ENCODE assay signal across 9 mouse cellular contexts in genomic region chr19:10390099-10390680, GRCm38 (mm10). TPM values are rescaled to one million over a fixed set of nuclear protein-coding genes. Genes with fewer than 3 reads are reported as not detected.
A peak's percentile ranks its signal among the peaks of the same experiment; 100 is the strongest.
DNase-seq lines count a peak whose midpoint lies in the region; ATAC-seq lines count a peak whose summit lies in the region.
"Had no signal": no experiment of that assay in that cellular context is flagged by ENCODE, and none has a peak within 500 bp of the region (broad histone marks: within the 10 kb centered on the region; RNA-seq: fewer than 3 reads in every experiment).

No protein-coding gene starts in this region.

- H3K4me3 ChIP-seq in heart, embryonic 15.5 days: peak overlapping the region; percentile 65
- H3K4me3 ChIP-seq in forebrain, embryonic 14.5 days (ENCODE audit: low read depth, low read length): peak overlapping the region; percentile 65
- no peak overlapping the region for H3K4me3 ChIP-seq in liver, embryonic 15.5 days (replicated peaks)

- DNase-seq in heart, adult 9 months (ENCODE audit: low spot score in 2 of 2): no peak
- peak; percentile 62 to 66 for DNase-seq in cerebellum, adult 18-20 months
- DNase-seq in forebrain, embryonic 14.5 days (ENCODE audit: low spot score): no peak
- DNase-seq in thymus, postnatal 4 days: no peak
- no peak for DNase-seq in spleen, postnatal 10 days (ENCODE audit: low spot score in 2 of 2)
- DNase-seq: kidney, postnatal 14 days had no signal

- H3K27ac ChIP-seq in heart, embryonic 15.5 days: no peak overlapping the region
- H3K27ac ChIP-seq in forebrain, embryonic 14.5 days (ENCODE audit: low read depth, low read length): no peak overlapping the region
- H3K27ac ChIP-seq in liver, embryonic 15.5 days (replicated peaks): no peak overlapping the region

- H3K4me1 ChIP-seq in heart, embryonic 15.5 days (replicated peaks): peaks cover 23% of the 10 kb centered on the region
- peaks cover 18% of the 10 kb centered on the region for H3K4me1 ChIP-seq in forebrain, embryonic 14.5 days (ENCODE audit: control insufficient read depth, insufficient read depth, low read length)
- peaks cover 16% of the 10 kb centered on the region for H3K4me1 ChIP-seq in liver, embryonic 15.5 days (replicated peaks)

- 17% methylated on average over 12 of the region's 12 CpGs for WGBS in heart, embryonic 15.5 days
- WGBS in forebrain, embryonic 14.5 days: 14% methylated on average over 12 of the region's 12 CpGs
- 20% methylated on average over 12 of the region's 12 CpGs for WGBS in liver, embryonic 15.5 days (ENCODE audit: insufficient replicate concordance)

- H3K9me3 ChIP-seq in heart, embryonic 15.5 days (replicated peaks): no peaks in the 10 kb centered on the region
- no peaks in the 10 kb centered on the region for H3K9me3 ChIP-seq in forebrain, embryonic 14.5 days (replicated peaks; ENCODE audit: control insufficient read depth, low read length)
- H3K9me3 ChIP-seq in liver, embryonic 15.5 days (replicated peaks): no peaks in the 10 kb centered on the region

- H3K4me2 ChIP-seq in heart, embryonic 15.5 days: peak overlapping the region; percentile 96
- H3K4me2 ChIP-seq in forebrain, embryonic 14.5 days (ENCODE audit: low read length): peak overlapping the region; percentile 74
- peak overlapping the region; percentile 68; the same call in 1 of the 2 replicates for H3K4me2 ChIP-seq in liver, embryonic 15.5 days

- no peak overlapping the region for H3K9ac ChIP-seq in heart, embryonic 15.5 days
- peak overlapping the region; percentile 81 for H3K9ac ChIP-seq in forebrain, embryonic 14.5 days (ENCODE audit: low read length)
- no peak overlapping the region for H3K9ac ChIP-seq in liver, embryonic 15.5 days

- H3K36me3 ChIP-seq in heart, embryonic 15.5 days: no peaks in the 10 kb centered on the region
- H3K36me3 ChIP-seq in forebrain, embryonic 14.5 days (ENCODE audit: control insufficient read depth, insufficient read depth, low read length): no peaks in the 10 kb centered on the region
- H3K36me3 ChIP-seq in liver, embryonic 15.5 days (replicated peaks): no peaks in the 10 kb centered on the region

- peaks cover 59% of the 10 kb centered on the region for H3K27me3 ChIP-seq in heart, embryonic 15.5 days
- H3K27me3 ChIP-seq in forebrain, embryonic 14.5 days (replicated peaks; ENCODE audit: control insufficient read depth, insufficient read depth, low read length): no peaks in the 10 kb centered on the region; the same call in 1 of the 2 replicates
- peaks cover 73% of the 10 kb centered on the region for H3K27me3 ChIP-seq in liver, embryonic 15.5 days

- no peak for ATAC-seq in heart, embryonic 15.5 days (replicated peaks; ENCODE audit: insufficient number of reproducible peaks, insufficient read depth, low FRiP score, low read depth)
- no peak for ATAC-seq in forebrain, embryonic 14.5 days
- ATAC-seq in liver, embryonic 15.5 days (ENCODE audit: insufficient read depth): no peak
- ATAC-seq in frontal cortex, adult (ENCODE audit: low TSS enrichment): no peak

RNA-seq across cellular contexts. Expression of gene Syt7, which starts 1.3 kb away (rescaled TPM):
- polyA plus RNA-seq in heart, embryonic 15.5 days (2015; fragmentation: Nextera tagmentation; extraction: Ambion mirVana): 0.48 and 0.94 TPM in 2 replicates
- polyA plus RNA-seq in forebrain, embryonic 14.5 days (2014; fragmentation: Nextera tagmentation; extraction: Ambion mirVana): 5.8 and 6.1 TPM in 2 replicates
- polyA plus RNA-seq in liver, embryonic 15.5 days (2015; fragmentation: Nextera tagmentation; extraction: Ambion mirVana): 0.10 and 0.24 TPM in 2 replicates

Comparison
In these comparisons a context has a peak if more than half of its experiments do, and no peak if none do; other contexts are left out.
1. DNase-seq: peak in cerebellum, adult 18-20 months (2 of 2); none in heart, adult 9 months (0 of 2), forebrain, embryonic 14.5 days (single experiment), thymus, postnatal 4 days (single experiment) and spleen, postnatal 10 days (0 of 2).
2. Peak in every context shown above with its lines, with median percentiles within 50 percentile points of each other: H3K4me2 ChIP-seq.